In the genomic region with DNA sequence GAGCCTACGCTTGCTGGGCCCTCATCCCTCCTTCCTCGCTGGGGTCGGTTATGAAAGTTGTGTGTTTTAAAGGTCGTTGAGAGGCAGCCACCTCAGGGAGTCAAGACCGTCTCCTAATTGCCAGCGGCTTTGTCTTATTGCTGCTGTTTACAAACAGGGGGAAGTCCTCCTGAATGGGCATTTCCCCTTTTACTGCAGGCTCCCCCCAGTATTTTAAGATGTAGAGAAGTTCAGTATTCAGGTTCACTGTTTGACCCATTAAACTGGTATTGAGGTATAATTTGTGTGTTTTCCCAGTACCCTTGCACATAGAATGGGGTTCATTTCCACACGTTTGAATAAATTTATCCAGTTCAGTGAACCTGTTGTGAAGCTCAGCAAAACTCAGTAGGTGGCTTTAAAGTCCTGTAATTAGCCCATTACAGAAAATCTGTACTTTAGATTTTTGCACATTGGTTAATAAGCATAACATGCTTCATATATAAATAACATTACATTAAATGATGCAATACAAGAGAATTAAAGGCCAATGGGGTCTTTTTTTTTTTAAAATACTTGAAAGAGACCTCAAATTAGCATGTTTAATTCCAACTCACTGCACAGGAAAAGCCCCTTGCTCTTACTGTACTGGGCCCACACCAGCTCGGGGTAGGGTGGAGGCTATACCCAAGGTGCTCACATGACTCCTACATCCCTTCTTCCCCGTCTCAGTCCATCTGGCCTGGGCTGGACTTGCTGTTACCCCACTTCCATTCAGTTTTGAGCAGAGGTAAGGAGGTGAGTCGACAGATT, we compare ENCODE assay signal across 17 mouse cellular contexts.
"Had no signal": no experiment of that assay in that cellular context is flagged by ENCODE, and none has a peak within 500 bp of the region (broad histone marks: within the 10 kb centered on the region; RNA-seq: fewer than 3 reads in every experiment).

No protein-coding gene starts in this region.

- H3K9me3 ChIP-seq: kidney, embryonic 15.5 days; liver, embryonic 13.5 days; midbrain, embryonic 15.5 days; neural tube, embryonic 13.5 days had no signal

- H3K27ac ChIP-seq: kidney, embryonic 15.5 days; left cerebral cortex, adult 2 months; liver, embryonic 13.5 days; midbrain, embryonic 15.5 days; neural tube, embryonic 13.5 days had no signal

- H3K9ac ChIP-seq: kidney, embryonic 15.5 days; liver, embryonic 13.5 days; midbrain, embryonic 15.5 days; neural tube, embryonic 13.5 days had no signal

- ATAC-seq: midbrain, embryonic 15.5 days had no signal

- H3K4me2 ChIP-seq: kidney, embryonic 15.5 days; liver, embryonic 13.5 days; midbrain, embryonic 11.5 days; midbrain, embryonic 15.5 days; neural tube, embryonic 13.5 days had no signal

- H3K4me1 ChIP-seq: kidney, embryonic 15.5 days; liver, embryonic 13.5 days; midbrain, embryonic 15.5 days had no signal

- DNase-seq: kidney, adult 8-10 months; kidney, postnatal 10 days; kidney, postnatal 36 days; layer of hippocampus, postnatal 36 days; liver, embryonic 13.5 days; lung, adult 2 months; lung, postnatal 14 days; lung, postnatal 4 days; right cerebral cortex, postnatal 25 days; thymus, adult 18-20 months; thymus, postnatal 36 days had no signal

- H3K4me3 ChIP-seq: kidney, embryonic 15.5 days; left cerebral cortex, adult 2 months; liver, embryonic 13.5 days; midbrain, embryonic 15.5 days; myocyte; neural tube, embryonic 13.5 days had no signal

- H3K36me3 ChIP-seq: kidney, embryonic 15.5 days; liver, embryonic 13.5 days; midbrain, embryonic 15.5 days; neural tube, embryonic 13.5 days had no signal

- H3K27me3 ChIP-seq: kidney, embryonic 15.5 days; liver, embryonic 13.5 days had no signal
